Mouse (Mus musculus) adipocyte (in vitro differentiated cells): Measurements from ENCODE around the gene Hrk.

Source experiments
- DNase-seq: peaks from one replicate; pipeline ENCODE4 v3.0.0-alpha.2; 2016; ENCODE audit warnings: low spot score

Hrk gene

GRCm38 (mm10) chr5:118164581-118164980, at the start of gene Hrk:
TSS of gene Hrk (plus strand) at chr5:118164648.
- peak; percentile 14 for DNase-seq

- no peak for DNase-seq
These were observed 46.1 kb upstream of the Hrk start for GRCm38 (mm10) chr5:118118351-118118750.

GRCm38 (mm10) chr5:118118922-118119321, 45.5 kb upstream of the Hrk start:
- DNase-seq: no peak

- no peak for DNase-seq
These were observed 43.8 kb upstream of the Hrk start for GRCm38 (mm10) chr5:118120670-118121069.

- no peak for DNase-seq
These were observed 42.5 kb upstream of the Hrk start for GRCm38 (mm10) chr5:118121928-118122327.

- DNase-seq: no peak
These were observed 41.4 kb upstream of the Hrk start for GRCm38 (mm10) chr5:118123096-118123495.

- DNase-seq: no peak
These were observed 37.8 kb upstream of the Hrk start for GRCm38 (mm10) chr5:118126671-118127070.

- no peak for DNase-seq
These were observed 36.2 kb upstream of the Hrk start for GRCm38 (mm10) chr5:118128208-118128607.

- DNase-seq: no peak
These were observed 35.8 kb upstream of the Hrk start for GRCm38 (mm10) chr5:118128651-118129050.

- DNase-seq: no peak
These were observed 28.1 kb upstream of the Hrk start for GRCm38 (mm10) chr5:118136391-118136790.

- DNase-seq: no peak
These were observed 24.8 kb upstream of the Hrk start for GRCm38 (mm10) chr5:118139630-118140029.

GRCm38 (mm10) chr5:118142471-118142870, 22.0 kb upstream of the Hrk start:
- DNase-seq: no peak

GRCm38 (mm10) chr5:118143211-118144026, 21.0 kb upstream of the Hrk start:
- peak; percentile 82 for DNase-seq

- DNase-seq: peak; percentile 27
These were observed 20.1 kb upstream of the Hrk start for GRCm38 (mm10) chr5:118144327-118144726.

GRCm38 (mm10) chr5:118144770-118145169, 19.7 kb upstream of the Hrk start:
- no peak for DNase-seq

- no peak for DNase-seq
These were observed 19.0 kb upstream of the Hrk start for GRCm38 (mm10) chr5:118145458-118145857.

- peak; percentile 66 for DNase-seq
These were observed 18.3 kb upstream of the Hrk start for GRCm38 (mm10) chr5:118145999-118146679.

GRCm38 (mm10) chr5:118147264-118147663, 17.2 kb upstream of the Hrk start:
- DNase-seq: peak; percentile 71

GRCm38 (mm10) chr5:118149711-118150110, 14.7 kb upstream of the Hrk start:
- DNase-seq: peak; percentile 96

GRCm38 (mm10) chr5:118154839-118155564, 9.4 kb upstream of the Hrk start, which contains the start of gene Fbxw8:
TSS of gene Fbxw8 (minus strand) at chr5:118155464.
- peak; percentile 90 for DNase-seq

GRCm38 (mm10) chr5:118155565-118155947, 8.9 kb upstream of the Hrk start:
- no peak for DNase-seq

GRCm38 (mm10) chr5:118156976-118157375, 7.5 kb upstream of the Hrk start:
- no peak for DNase-seq

GRCm38 (mm10) chr5:118160691-118161090, 3.8 kb upstream of the Hrk start:
- DNase-seq: no peak
